Mouse (Mus musculus): ENCODE data around the gene Zfp36. TPM values are rescaled to one million over a fixed set of nuclear protein-coding genes. Genes with fewer than 3 reads are reported as not detected.

The Zfp36 gene
- polyA plus RNA-seq, 1 experiment from 2014 or later: 23.5 TPM

DNA sequence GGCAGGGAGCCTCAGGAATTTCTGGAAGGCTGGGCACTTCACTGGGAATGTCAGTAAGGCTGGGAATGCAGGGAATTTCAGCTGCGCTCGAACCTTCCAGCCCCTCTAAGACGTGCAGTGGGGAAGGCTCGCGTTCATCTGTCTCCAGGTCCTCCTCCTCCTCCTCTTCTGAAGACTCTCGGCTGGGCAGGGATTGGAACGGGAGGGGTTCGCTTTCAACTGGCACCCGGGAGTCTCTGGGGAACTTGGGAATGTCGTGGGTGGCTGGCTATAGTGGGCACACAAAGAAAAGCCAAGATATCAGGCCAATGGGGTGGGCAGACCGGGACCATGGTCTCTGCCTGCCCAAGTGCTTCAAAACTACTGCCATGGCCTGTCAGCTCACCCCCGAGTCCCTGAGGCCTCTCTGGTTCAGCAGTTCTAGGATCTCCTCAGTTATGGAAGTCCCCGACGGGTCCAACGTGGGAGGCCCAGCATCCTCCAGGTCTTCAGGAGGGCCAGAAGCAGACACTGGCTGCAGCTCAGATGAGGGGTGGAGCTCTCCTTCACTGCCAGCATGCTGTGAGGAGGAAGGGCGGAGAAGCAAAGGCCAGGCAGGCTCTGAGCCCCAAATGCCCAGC, 17.5 kb downstream of the Zfp36 start:
- H3K27me3 ChIP-seq: no peaks in the 10 kb centered on the region
- no peak overlapping the region for H3K4me3 ChIP-seq (replicated peaks)
- no peak for ATAC-seq (ENCODE audit: insufficient number of reproducible peaks, low FRiP score, low TSS enrichment, low read depth)
- H3K9me3 ChIP-seq (replicated peaks): no peaks in the 10 kb centered on the region
- no peak overlapping the region for H3K27ac ChIP-seq (replicated peaks)
- H3K9ac ChIP-seq: no peak overlapping the region
- H3K4me2 ChIP-seq (replicated peaks): no peak overlapping the region
- H3K4me1 ChIP-seq: peaks cover 26% of the 10 kb centered on the region
- WGBS: 90% methylated on average over 16 of the region's 16 CpGs
- H3K36me3 ChIP-seq: peaks cover 86% of the 10 kb centered on the region

DNA sequence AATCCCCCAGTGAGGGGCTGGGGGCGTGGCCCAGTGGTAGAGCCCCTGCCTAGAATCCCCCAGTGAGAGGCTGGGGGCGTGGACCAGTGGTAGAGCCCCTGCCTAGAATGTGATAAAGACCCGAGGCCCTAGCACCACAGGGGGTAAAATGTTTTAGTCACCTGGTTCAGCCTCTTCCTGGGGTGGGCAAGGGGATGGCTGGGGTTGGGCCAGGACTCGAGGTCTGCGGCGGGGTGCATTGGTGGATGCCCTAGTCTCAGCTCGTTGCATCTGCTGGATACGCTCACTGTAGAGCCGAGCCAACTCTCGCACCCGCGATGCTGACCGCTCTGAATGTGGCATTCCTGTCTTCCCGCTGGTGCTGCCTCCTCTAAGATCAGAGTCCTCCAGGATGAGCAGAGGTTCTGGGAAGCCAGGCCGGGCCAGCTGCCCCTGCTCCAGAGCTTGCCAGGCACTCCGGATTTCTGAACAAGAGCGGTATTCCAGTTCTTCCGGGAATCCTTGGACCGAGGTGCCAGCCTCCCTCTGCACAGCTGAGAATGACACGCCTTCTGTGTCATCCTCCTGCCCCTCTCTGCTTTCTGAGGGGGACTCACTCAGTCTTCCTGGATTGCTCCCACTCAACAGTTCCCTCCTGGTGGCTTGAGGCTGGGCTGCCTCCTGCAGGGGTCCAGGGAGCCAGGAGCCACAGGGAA, 18.3 kb downstream of the Zfp36 start:
- no peak overlapping the region for H3K27ac ChIP-seq (replicated peaks)
- 93% methylated on average over 20 of the region's 20 CpGs for WGBS
- H3K9ac ChIP-seq: no peak overlapping the region
- H3K4me2 ChIP-seq (replicated peaks): no peak overlapping the region
- no peaks in the 10 kb centered on the region for H3K27me3 ChIP-seq
- H3K9me3 ChIP-seq (replicated peaks): no peaks in the 10 kb centered on the region
- no peak overlapping the region for H3K4me3 ChIP-seq (replicated peaks)
- H3K36me3 ChIP-seq: peaks cover 78% of the 10 kb centered on the region
- H3K4me1 ChIP-seq: peaks cover 34% of the 10 kb centered on the region
- ATAC-seq (ENCODE audit: insufficient number of reproducible peaks, low FRiP score, low TSS enrichment, low read depth): no peak

DNA sequence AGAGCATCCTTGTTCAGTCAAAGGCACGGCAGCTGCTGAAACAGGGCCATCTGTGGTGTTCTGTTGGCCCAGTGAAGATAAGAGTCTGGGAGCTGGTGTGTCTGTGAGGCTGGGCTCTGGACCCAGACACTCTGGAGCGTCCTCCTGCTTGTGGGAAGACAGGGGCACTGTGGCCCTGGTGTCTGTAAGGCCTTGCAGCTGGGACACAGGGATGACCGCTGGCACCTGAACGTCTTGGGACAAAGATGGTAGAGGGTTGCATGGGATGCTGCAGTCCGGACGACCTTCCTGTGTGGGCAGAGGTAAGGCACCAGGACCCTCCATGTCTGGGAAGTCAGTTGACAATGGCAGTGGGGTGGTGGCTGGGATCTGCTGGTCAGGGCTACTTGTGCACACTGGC, 19.8 kb downstream of the Zfp36 start:
- Histone ChIP-seq H3K4me2 (replicated peaks) (no peak overlapping the region), H3K9me3 (replicated peaks) (no peaks in the 10 kb centered on the region), H3K27me3 (no peaks in the 10 kb centered on the region), H3K36me3 (peaks cover 64% of the 10 kb centered on the region), H3K27ac (replicated peaks) (no peak overlapping the region), H3K4me3 (replicated peaks) (no peak overlapping the region), H3K4me1 (peaks cover 38% of the 10 kb centered on the region), H3K9ac (no peak overlapping the region)
- ATAC-seq (ENCODE audit: insufficient number of reproducible peaks, low FRiP score, low TSS enrichment, low read depth): no peak
- WGBS: 91% methylated on average over 6 of the region's 6 CpGs

DNA sequence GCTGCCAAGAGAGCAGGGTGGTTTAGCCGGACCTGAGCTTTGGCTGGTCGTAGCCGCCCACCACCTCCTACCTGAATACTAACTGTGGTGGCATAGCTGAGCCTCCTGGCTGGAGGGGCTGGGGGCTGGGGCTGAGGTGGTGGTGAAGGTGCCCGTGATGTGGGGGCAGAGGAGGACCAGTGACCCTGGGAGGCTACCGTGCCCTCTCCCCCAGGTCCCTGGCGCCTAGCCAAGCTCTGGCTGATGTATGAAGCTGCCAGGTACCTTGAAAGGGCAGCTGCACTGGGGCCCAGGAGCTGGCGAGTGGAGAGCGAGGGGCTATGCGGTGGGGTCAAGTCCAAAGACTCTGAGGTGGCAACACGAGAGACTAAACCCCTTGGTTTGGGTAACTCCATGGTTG, 20.2 kb downstream of the Zfp36 start:
- peaks cover 64% of the 10 kb centered on the region for H3K36me3 ChIP-seq
- H3K4me1 ChIP-seq: peaks cover 38% of the 10 kb centered on the region
- no peak overlapping the region for H3K4me2 ChIP-seq (replicated peaks)
- WGBS: 92% methylated on average over 10 of the region's 10 CpGs
- ATAC-seq (ENCODE audit: insufficient number of reproducible peaks, low FRiP score, low TSS enrichment, low read depth): no peak
- no peaks in the 10 kb centered on the region for H3K27me3 ChIP-seq
- H3K4me3 ChIP-seq (replicated peaks): no peak overlapping the region
- no peaks in the 10 kb centered on the region for H3K9me3 ChIP-seq (replicated peaks)
- no peak overlapping the region for H3K27ac ChIP-seq (replicated peaks)
- no peak overlapping the region for H3K9ac ChIP-seq

DNA sequence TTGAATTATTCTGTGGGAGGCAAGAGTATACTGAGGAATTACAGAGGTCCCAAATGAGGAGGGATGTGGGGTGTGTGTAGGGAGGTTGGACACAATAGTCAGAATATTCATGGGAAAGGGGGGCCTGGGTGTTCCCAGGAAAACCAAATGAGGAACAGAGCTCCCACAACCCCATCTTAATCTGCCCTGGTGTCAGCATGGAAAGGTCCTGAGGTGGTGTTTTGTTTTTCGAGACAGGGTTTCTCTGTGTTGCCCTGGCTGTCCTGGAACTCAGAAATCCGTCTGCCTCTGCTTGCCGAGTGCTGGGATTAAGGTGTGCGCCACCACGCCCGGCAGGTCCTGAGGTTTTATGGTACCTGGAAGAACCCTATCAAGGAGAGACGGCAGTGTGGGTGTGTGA, 21.6 kb downstream of the Zfp36 start:
- H3K4me3 ChIP-seq (replicated peaks): no peak overlapping the region
- H3K36me3 ChIP-seq: peaks cover 64% of the 10 kb centered on the region
- H3K4me1 ChIP-seq: peaks cover 38% of the 10 kb centered on the region
- peak overlapping the region; percentile 85 for H3K27ac ChIP-seq (replicated peaks)
- H3K4me2 ChIP-seq (replicated peaks): no peak overlapping the region
- H3K27me3 ChIP-seq: no peaks in the 10 kb centered on the region
- no peaks in the 10 kb centered on the region for H3K9me3 ChIP-seq (replicated peaks)
- 45% methylated on average over 7 of the region's 7 CpGs for WGBS
- peak; percentile 40; the same call in 1 of the 2 replicates for ATAC-seq (ENCODE audit: insufficient number of reproducible peaks, low FRiP score, low TSS enrichment, low read depth)
- H3K9ac ChIP-seq: no peak overlapping the region

DNA sequence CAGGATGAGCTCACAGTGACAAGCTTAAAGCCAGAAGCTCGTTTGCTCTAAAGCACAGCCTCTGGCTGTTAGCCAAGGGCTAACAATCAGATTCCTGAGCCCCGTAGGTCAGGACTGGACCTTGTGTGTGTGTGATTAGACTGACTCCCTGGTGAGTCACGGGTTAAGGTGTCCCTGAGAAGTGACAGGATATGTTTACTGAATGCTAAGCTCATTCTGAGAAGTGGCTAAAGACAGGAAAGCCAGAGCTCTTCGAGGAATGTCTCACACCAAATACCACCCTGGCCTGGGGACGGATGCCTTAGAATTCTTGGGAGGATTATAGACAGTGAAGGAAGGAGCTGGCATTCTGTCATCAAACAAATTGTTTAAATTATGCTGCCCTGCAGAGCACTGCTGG, 22.1 kb downstream of the Zfp36 start:
- 3% methylated on average over 5 of the region's 5 CpGs for WGBS
- Histone ChIP-seq H3K9me3 (replicated peaks) (no peaks in the 10 kb centered on the region), H3K4me2 (replicated peaks) (0 out of 2 replicates have a peak overlapping the region, but pooled peaks have one; percentile 17), H3K27me3 (no peaks in the 10 kb centered on the region), H3K9ac (no peak overlapping the region), H3K27ac (replicated peaks) (peak overlapping the region; percentile 85), H3K4me3 (replicated peaks) (no peak overlapping the region), H3K4me1 (peaks cover 38% of the 10 kb centered on the region), H3K36me3 (peaks cover 65% of the 10 kb centered on the region)
- peak; percentile 31 for ATAC-seq (ENCODE audit: insufficient number of reproducible peaks, low FRiP score, low TSS enrichment, low read depth)

DNA sequence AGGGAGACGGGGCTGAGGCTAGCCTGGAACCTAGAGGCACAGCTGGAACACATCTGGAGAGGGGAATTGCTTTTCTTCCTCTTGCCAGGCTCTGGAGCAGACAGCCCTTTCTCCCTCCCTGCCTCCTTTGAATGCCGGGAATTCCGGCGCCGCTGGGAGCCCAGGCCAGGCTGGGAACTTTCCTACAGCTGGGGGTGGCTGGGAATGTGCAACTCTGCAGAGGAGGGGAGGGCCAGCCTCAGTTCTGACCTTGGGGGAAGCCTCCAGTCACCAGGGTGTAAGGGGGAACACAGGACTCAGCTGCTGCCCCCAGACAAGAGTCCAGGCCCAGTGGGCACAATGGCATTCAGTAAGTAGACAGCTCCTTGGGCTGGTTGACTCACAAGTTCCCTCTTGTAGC, 23.1 kb downstream of the Zfp36 start:
- H3K27ac ChIP-seq (replicated peaks): peak overlapping the region; percentile 85
- 0 out of 2 replicates have a peak, but pooled peaks have one; percentile 32 for ATAC-seq (ENCODE audit: insufficient number of reproducible peaks, low FRiP score, low TSS enrichment, low read depth)
- H3K4me3 ChIP-seq (replicated peaks): 0 out of 2 replicates have a peak overlapping the region, but pooled peaks have one; percentile 6
- H3K36me3 ChIP-seq: peaks cover 65% of the 10 kb centered on the region
- H3K9ac ChIP-seq: no peak overlapping the region
- no peaks in the 10 kb centered on the region for H3K27me3 ChIP-seq
- 5% methylated on average over 4 of the region's 5 CpGs for WGBS
- peaks cover 40% of the 10 kb centered on the region for H3K4me1 ChIP-seq
- no peaks in the 10 kb centered on the region for H3K9me3 ChIP-seq (replicated peaks)
- no peak overlapping the region for H3K4me2 ChIP-seq (replicated peaks)

DNA sequence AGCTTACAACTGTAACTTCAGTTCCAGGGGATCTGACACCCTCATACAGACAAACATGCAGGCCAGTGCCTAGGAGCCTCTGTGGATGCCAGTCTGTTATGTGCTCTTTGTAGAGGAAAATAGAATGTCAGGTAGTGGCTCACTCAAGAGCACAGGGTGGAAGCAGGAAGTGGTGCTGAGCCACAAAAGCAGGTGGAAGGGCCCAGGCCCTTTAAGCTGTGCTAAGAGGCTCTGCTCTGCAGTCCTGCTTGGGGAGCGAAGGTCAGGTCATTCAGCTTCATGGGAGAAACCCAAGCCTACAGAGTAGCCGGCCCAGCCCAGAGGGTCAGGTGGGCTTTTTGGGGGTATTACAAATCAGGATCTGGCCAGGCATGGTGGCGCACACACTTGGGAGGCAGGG, 24.8 kb downstream of the Zfp36 start:
- Histone ChIP-seq H3K36me3 (peaks cover 51% of the 10 kb centered on the region), H3K9me3 (replicated peaks) (no peaks in the 10 kb centered on the region), H3K4me1 (peaks cover 46% of the 10 kb centered on the region), H3K27me3 (no peaks in the 10 kb centered on the region), H3K4me2 (replicated peaks) (no peak overlapping the region), H3K27ac (replicated peaks) (no peak overlapping the region), H3K9ac (no peak overlapping the region), H3K4me3 (replicated peaks) (no peak overlapping the region)
- ATAC-seq (ENCODE audit: insufficient number of reproducible peaks, low FRiP score, low TSS enrichment, low read depth): no peak
- WGBS: 87% methylated on average over 3 of the region's 3 CpGs

DNA sequence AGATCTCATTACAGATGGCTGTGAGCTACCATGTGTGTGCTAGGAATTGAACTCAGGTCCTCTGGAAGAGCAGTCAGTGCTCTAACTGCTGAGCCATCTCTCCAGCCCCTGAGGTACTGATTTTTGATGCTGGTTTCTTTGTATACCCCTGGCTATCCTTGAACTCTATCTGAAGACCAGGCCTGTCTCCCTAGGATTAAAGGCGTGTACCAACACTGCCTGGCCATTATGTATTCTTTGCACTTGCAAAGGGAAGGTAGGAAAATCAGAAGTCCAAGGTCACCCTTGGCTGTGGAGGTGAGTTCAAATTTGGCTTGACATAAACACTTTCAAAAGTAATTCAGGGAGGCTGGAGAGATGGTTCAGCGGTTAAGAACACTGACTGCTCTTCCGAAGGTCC, 25.5 kb downstream of the Zfp36 start:
- no peaks in the 10 kb centered on the region for H3K9me3 ChIP-seq (replicated peaks)
- peaks cover 45% of the 10 kb centered on the region for H3K36me3 ChIP-seq
- 94% methylated on average over 3 of the region's 3 CpGs for WGBS
- no peaks in the 10 kb centered on the region for H3K27me3 ChIP-seq
- H3K9ac ChIP-seq: no peak overlapping the region
- ATAC-seq (ENCODE audit: insufficient number of reproducible peaks, low FRiP score, low TSS enrichment, low read depth): no peak
- no peak overlapping the region for H3K4me3 ChIP-seq (replicated peaks)
- peaks cover 47% of the 10 kb centered on the region for H3K4me1 ChIP-seq
- H3K4me2 ChIP-seq (replicated peaks): no peak overlapping the region
- no peak overlapping the region for H3K27ac ChIP-seq (replicated peaks)

DNA sequence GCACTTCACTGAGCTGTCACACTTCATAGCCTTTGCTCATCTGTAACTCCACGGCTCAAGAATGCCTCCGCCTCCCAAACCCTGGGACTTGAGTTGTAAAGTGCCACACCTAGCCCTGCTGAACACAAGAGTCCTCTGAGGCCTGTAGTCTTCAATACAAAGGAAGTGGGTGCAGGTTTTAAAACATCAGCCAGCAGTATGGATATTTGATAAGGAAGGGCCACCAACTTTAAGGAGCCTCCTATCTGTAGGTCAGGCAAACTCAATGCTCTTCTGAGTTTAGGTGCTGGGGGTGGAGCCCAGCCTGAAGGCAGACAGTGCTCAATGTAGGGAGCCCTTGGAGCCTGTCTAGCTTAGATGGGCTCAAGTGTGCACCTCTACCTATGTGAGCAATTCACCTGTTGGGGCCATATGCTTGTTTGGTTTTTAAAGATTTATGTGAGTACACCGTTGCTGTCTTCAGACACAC, 25.9 kb downstream of the Zfp36 start:
- Histone ChIP-seq H3K4me1 (peaks cover 49% of the 10 kb centered on the region), H3K27ac (replicated peaks) (no peak overlapping the region), H3K4me2 (replicated peaks) (no peak overlapping the region), H3K9me3 (replicated peaks) (no peaks in the 10 kb centered on the region), H3K36me3 (peaks cover 41% of the 10 kb centered on the region), H3K27me3 (no peaks in the 10 kb centered on the region), H3K4me3 (replicated peaks) (no peak overlapping the region), H3K9ac (no peak overlapping the region)
- WGBS: 87% methylated on average over 3 of the region's 3 CpGs
- ATAC-seq (ENCODE audit: insufficient number of reproducible peaks, low FRiP score, low TSS enrichment, low read depth): no peak

DNA sequence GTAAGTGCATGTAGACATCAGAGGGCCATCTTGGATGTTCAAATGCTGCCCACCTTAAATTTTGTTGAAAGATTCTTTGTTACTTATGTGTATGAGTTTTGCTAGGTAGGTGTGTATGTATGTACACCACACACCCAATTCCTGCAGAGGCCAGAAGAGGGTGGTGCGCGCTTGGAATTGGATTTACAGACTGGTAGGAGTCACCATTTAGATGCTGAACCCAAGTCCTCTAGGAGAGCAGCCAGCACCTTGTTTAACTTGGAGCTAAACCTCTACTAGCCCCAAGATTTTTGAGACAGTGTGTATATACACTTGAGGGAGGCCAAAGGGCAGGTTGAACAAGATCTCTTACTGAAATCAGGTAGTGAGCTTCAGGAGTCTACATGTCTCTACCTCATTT, 26.8 kb downstream of the Zfp36 start:
- Histone ChIP-seq H3K4me3 (replicated peaks) (no peak overlapping the region), H3K36me3 (peaks cover 35% of the 10 kb centered on the region), H3K4me2 (replicated peaks) (no peak overlapping the region), H3K27ac (replicated peaks) (no peak overlapping the region), H3K9me3 (replicated peaks) (no peaks in the 10 kb centered on the region), H3K9ac (no peak overlapping the region), H3K27me3 (no peaks in the 10 kb centered on the region), H3K4me1 (peaks cover 45% of the 10 kb centered on the region)
- WGBS: 96% methylated on average over 2 of the region's 2 CpGs
- ATAC-seq (ENCODE audit: insufficient number of reproducible peaks, low FRiP score, low TSS enrichment, low read depth): no peak
